Mouse (Mus musculus): ENCODE measurements around the gene Trim30a.
A peak's percentile ranks its signal among the peaks of the same experiment; 100 is the strongest.
"Not testable (repeated sequence)": the region's sequence is repeated elsewhere in the genome, so short reads cannot be mapped to it uniquely, and the experiment has no call there.

Trim30a gene

GRCm38 (mm10) chr7:104465065-104465744 lies at the start of gene Trim30a:
TSS of gene Trim30a (minus strand) at chr7:104465193.
- DNase-seq (ENCODE audit: low read depth): no peak

GRCm38 (mm10) chr7:104507421-104508065 lies 42.5 kb upstream of the Trim30a start, which contains the start of gene Trim30d:
TSS of gene Trim30d (minus strand) at chr7:104507849.
- DNase-seq (ENCODE audit: low read depth): not testable (repeated sequence)

- DNase-seq (ENCODE audit: low read depth): no peak
Measured at GRCm38 (mm10) chr7:104501589-104502371, 36.8 kb upstream of the Trim30a start.

GRCm38 (mm10) chr7:104501186-104501585 lies 36.2 kb upstream of the Trim30a start:
- not testable (repeated sequence) for DNase-seq (ENCODE audit: low read depth)

- not testable (repeated sequence) for DNase-seq (ENCODE audit: low read depth)
Measured at GRCm38 (mm10) chr7:104499464-104499863, 34.5 kb upstream of the Trim30a start.

- peak; percentile 73 for DNase-seq (ENCODE audit: low read depth)
Measured at GRCm38 (mm10) chr7:104445961-104446645, 18.9 kb downstream of the Trim30a start.

GRCm38 (mm10) chr7:104404460-104404950 lies 60.5 kb downstream of the Trim30a start:
- DNase-seq (ENCODE audit: low read depth): no peak

- DNase-seq (ENCODE audit: low read depth): no peak
Measured at GRCm38 (mm10) chr7:104401140-104401539, 63.9 kb downstream of the Trim30a start.

GRCm38 (mm10) chr7:104400698-104401097 lies 64.3 kb downstream of the Trim30a start, which contains the start of gene Trim30c:
TSS of gene Trim30c (minus strand) at chr7:104400837.
- peak; percentile 8 for DNase-seq (ENCODE audit: low read depth)

- no peak for DNase-seq (ENCODE audit: low read depth)
Measured at GRCm38 (mm10) chr7:104398492-104398891, 66.5 kb downstream of the Trim30a start.

- no peak for DNase-seq (ENCODE audit: low read depth)
Measured at GRCm38 (mm10) chr7:104369736-104370414, 95.1 kb downstream of the Trim30a start, which contains the start of gene Trim30b. TSS of gene Trim30b (minus strand) at chr7:104369884.

- DNase-seq (ENCODE audit: low read depth): no peak
Measured at GRCm38 (mm10) chr7:104366339-104366738, 98.7 kb downstream of the Trim30a start.

Measured in c-Kit-positive CD71-negative TER-119-negative erythroid progenitor cells, embryonic 14.5 days (primary cell).